Mouse (Mus musculus): ENCODE measurements at regions not wholly inside any gene's neighbourhood (a gene's known extent, or its start where the extent isn't known, plus 50 kb on each side); places are given as distances from the start of the nearest gene placed in this dataset.

- TF ChIP-seq CTCF (IDR thresholded peaks at IDR 0.05; ENCODE audit: low read depth) = no peak
- TF ChIP-seq EP300 (IDR thresholded peaks at IDR 0.05; ENCODE audit: low read depth) = no peak
Measured at GRCm38 (mm10) chr16:24042216-24042615, 53.6 kb upstream of the Bcl6 start.

All from liver, embryonic 14.5 days (tissue).